Mouse (Mus musculus) thymus, postnatal 10 days (tissue): ENCODE results near the gene Crebbp.
A peak's percentile ranks its signal among the peaks of the same experiment; 100 is the strongest.
"Not testable (repeated sequence)": the region's sequence is repeated elsewhere in the genome, so short reads cannot be mapped to it uniquely, and the experiment has no call there.

Experiments used
- DNase-seq, 2 experiments: peaks; one replicate each; pipeline ENCODE4 v3.0.0; 2021; ENCODE audit warnings: low spot score in 2 of 2

Crebbp gene

GRCm38 (mm10) chr16:4153121-4153520 is 60.7 kb downstream of the Crebbp start:
- no peak for DNase-seq

GRCm38 (mm10) chr16:4138541-4138940 is 75.3 kb downstream of the Crebbp start:
- no peak for DNase-seq

GRCm38 (mm10) chr16:4133754-4134153 is 80.0 kb downstream of the Crebbp start:
- no peak for DNase-seq

- no peak for DNase-seq
Observed at GRCm38 (mm10) chr16:4128894-4129293, 84.9 kb downstream of the Crebbp start.

GRCm38 (mm10) chr16:4117072-4117471 is 96.7 kb downstream of the Crebbp start:
- DNase-seq: no peak

GRCm38 (mm10) chr16:4100374-4100773 is 113.4 kb downstream of the Crebbp start:
- DNase-seq: no peak

- DNase-seq: no peak
Observed at GRCm38 (mm10) chr16:4097521-4097920, 116.3 kb downstream of the Crebbp start.

- no peak for DNase-seq
Observed at GRCm38 (mm10) chr16:4096898-4097297, 116.9 kb downstream of the Crebbp start.

- no peak for DNase-seq
Observed at GRCm38 (mm10) chr16:4096141-4096540, 117.7 kb downstream of the Crebbp start.

GRCm38 (mm10) chr16:4087214-4087913 is 126.4 kb downstream of the Crebbp start:
- DNase-seq: no peak

- DNase-seq: no peak
Observed at GRCm38 (mm10) chr16:4085851-4086387, 127.9 kb downstream of the Crebbp start.

GRCm38 (mm10) chr16:4085051-4085450 is 128.7 kb downstream of the Crebbp start:
- DNase-seq: no peak

- not testable (repeated sequence) for DNase-seq
Observed at GRCm38 (mm10) chr16:4080419-4080818, 133.4 kb downstream of the Crebbp start.

GRCm38 (mm10) chr16:4079656-4080055 is 134.1 kb downstream of the Crebbp start:
- no peak for DNase-seq

- DNase-seq: not testable (repeated sequence)
Observed at GRCm38 (mm10) chr16:4078302-4078701, 135.5 kb downstream of the Crebbp start.

GRCm38 (mm10) chr16:4077384-4078061 is 136.3 kb downstream of the Crebbp start, which contains the start of gene Trap1:
TSS of gene Trap1 (minus strand) at chr16:4077827.
- peak; percentile 93 to 97 for DNase-seq

GRCm38 (mm10) chr16:4074836-4075235 is 139.0 kb downstream of the Crebbp start:
- no peak for DNase-seq

GRCm38 (mm10) chr16:4074297-4074696 is 139.5 kb downstream of the Crebbp start:
- DNase-seq: no peak

GRCm38 (mm10) chr16:4068588-4068987 is 145.2 kb downstream of the Crebbp start:
- peak; percentile 16 to 59 for DNase-seq

GRCm38 (mm10) chr16:4064945-4065344 is 148.9 kb downstream of the Crebbp start:
- DNase-seq: no peak

GRCm38 (mm10) chr16:4053811-4054210 is 160.0 kb downstream of the Crebbp start:
- no peak for DNase-seq

GRCm38 (mm10) chr16:4052601-4053000 is 161.2 kb downstream of the Crebbp start:
- no peak for DNase-seq

GRCm38 (mm10) chr16:4045524-4045923 is 168.3 kb downstream of the Crebbp start:
- DNase-seq: no peak
